Mouse (Mus musculus): ENCODE results near the gene A130010J15Rik.

GRCm38 (mm10) chr1:193169228-193169627 is 1.4 kb downstream of the A130010J15Rik start:
- TF ChIP-seq POLR2A (IDR thresholded peaks at IDR 0.05; ENCODE audit: extremely low read depth, insufficient read depth, low read length) (no peak), CTCF (IDR thresholded peaks at IDR 0.05; ENCODE audit: low read depth, low read length) (no peak)

All from liver, adult 2 months (tissue).